Mouse (Mus musculus): ENCODE measurements around the gene Ddx24. TPM values are rescaled to one million over a fixed set of nuclear protein-coding genes. Genes with fewer than 3 reads are reported as not detected.
"Not testable (repeated sequence)": the region's sequence is repeated elsewhere in the genome, so short reads cannot be mapped to it uniquely, and the experiment has no call there.

Gene Ddx24
- 68.4 and 77.5 TPM in 2 replicates for polyA plus RNA-seq (2016; fragmentation: Nextera tagmentation; extraction: Ambion mirVana)

DNA sequence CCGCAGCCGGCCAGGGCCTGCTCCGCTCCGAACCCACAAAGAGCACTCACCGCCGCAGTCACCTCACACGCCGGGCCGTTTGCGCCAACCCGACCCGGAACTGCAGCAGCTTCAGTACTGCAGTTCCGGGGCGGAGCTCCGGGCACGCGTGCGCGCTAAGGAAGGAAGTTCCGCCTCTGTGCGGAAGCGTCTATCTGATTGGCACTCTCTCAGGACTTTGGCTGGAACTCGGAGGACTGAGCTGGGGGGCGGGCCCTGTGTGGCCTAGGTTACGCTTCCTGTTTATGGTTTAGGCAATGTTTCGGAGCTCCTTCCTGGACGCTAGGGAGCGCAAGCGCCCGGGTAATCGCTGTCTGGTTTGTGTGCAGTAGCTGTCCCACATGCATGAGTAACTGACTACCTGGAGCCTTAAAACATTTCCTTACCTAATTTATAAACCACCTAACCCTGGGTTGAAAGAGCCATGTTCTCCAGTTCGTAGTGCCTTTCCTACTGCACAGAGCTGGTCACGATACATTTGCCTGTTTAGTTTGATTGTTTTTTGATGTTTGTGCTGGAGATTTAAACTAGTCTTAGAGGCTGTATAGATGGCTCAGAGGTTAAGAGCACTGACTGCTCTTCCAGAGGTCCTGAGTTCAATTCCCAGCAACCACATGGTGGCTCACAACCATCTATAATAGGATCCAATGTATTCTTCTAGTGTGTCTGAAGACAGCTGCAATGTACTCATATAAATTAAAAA is at the start of gene Ddx24:
Ddx24 (minus strand) TSS at position 102 of the 742 bp plus-strand sequence.
- H3K27me3 ChIP-seq (ENCODE audit: insufficient read depth, poor library complexity, severe bottlenecking), result no peaks in the 10 kb centered on the region
- H3K36me3 ChIP-seq, result peaks cover 11% of the 10 kb centered on the region
- peak within 1 kb of the TSS; percentile 89 for H3K27ac ChIP-seq
- H3K4me1 ChIP-seq, result peaks cover 21% of the 10 kb centered on the region; the same call in 1 of the 2 replicates
- no peaks in the 10 kb centered on the region for H3K9me3 ChIP-seq
- H3K4me3 ChIP-seq, result peak within 1 kb of the TSS; percentile 96
- 1% methylated on average over 33 of the region's 33 CpGs for WGBS
- DNase-seq (ENCODE audit: low spot score), result peak; percentile 100

DNA sequence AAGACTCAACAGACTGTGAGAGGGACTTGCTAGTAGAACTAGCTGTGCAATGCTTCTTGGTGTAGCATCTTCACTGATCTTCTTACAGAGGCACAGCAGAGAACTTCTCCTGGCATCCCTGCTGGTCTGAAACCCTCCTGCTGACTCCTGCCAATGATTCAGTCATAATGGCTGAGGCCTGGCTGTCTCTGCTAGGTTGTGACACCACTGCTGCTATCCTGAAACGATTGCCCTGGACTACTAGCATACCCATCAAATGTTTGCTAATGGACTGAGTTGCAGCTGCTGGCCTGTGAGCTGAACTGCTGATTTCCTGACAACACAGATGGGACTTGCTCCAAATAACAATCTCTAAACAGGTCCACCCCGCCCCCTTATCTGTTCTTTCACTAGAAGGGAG is 48.9 kb upstream of the Ddx24 start:
- Histone ChIP-seq H3K36me3 (no peaks in the 10 kb centered on the region), H3K4me3 (no peak overlapping the region), H3K9me3 (no peaks in the 10 kb centered on the region), H3K27me3 (ENCODE audit: insufficient read depth, poor library complexity, severe bottlenecking) (no peaks in the 10 kb centered on the region), H3K4me1 (no peaks in the 10 kb centered on the region), H3K27ac (no peak overlapping the region)
- 41% methylated on average over 2 of the region's 2 CpGs for WGBS
- no peak for DNase-seq (ENCODE audit: low spot score)

DNA sequence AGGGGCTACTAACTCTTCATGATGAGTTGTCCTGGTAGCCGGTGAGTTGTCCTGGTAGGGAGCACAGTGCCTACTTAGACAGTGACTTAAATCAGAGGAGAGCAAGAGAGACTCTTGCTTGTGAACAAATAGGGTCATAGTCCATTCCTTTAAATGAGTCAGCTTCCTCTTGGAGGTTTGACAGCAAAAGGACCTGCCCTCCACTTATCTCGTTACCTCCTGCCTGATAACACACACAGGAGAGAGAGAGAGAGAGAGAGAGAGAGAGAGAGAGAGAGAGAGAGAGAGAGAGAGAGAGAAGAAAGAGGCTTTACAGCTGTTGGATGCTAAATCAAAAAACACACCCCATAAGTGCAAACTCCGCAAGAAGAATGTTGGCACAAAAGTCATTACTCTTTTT is 31.5 kb upstream of the Ddx24 start, which contains the start of gene Ifi27l2b:
Ifi27l2b (minus strand) TSS at position 84 of the 400 bp plus-strand sequence.
- DNase-seq (ENCODE audit: low spot score), result no peak
- no peaks in the 10 kb centered on the region for H3K9me3 ChIP-seq
- H3K27ac ChIP-seq, result no peak within 1 kb of the TSS
- H3K4me3 ChIP-seq, result no peak within 1 kb of the TSS
- no peaks in the 10 kb centered on the region for H3K4me1 ChIP-seq
- 47% methylated on average over 3 of the region's 3 CpGs for WGBS
- H3K36me3 ChIP-seq, result no peaks in the 10 kb centered on the region
- H3K27me3 ChIP-seq (ENCODE audit: insufficient read depth, poor library complexity, severe bottlenecking), result no peaks in the 10 kb centered on the region

DNA sequence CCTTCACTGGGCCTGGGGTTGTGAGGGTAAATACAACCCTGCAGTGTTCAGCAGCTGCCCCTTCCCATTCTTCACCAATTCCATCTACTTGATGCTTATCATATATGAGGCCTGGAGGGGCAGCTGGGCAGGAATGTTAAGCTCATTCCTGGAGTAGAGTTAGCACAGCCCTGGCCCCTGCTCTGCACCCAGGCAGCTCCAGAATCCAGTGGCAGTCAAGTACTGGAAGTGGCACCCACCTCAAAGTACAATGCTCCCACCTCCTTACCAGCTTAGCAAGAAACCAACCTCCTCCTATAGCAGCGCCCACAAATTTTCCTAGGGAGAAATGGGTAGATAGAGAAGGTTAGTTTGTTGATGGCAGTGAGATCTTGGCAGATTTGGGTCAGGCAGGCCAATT is 31.1 kb upstream of the Ddx24 start:
- not testable (repeated sequence) for DNase-seq (ENCODE audit: low spot score); H3K9me3 ChIP-seq; H3K36me3 ChIP-seq; H3K27ac ChIP-seq; H3K27me3 ChIP-seq (ENCODE audit: insufficient read depth, poor library complexity, severe bottlenecking); H3K4me3 ChIP-seq; H3K4me1 ChIP-seq
- WGBS, result no CpG with 5 or more reads among the region's 1 CpGs

DNA sequence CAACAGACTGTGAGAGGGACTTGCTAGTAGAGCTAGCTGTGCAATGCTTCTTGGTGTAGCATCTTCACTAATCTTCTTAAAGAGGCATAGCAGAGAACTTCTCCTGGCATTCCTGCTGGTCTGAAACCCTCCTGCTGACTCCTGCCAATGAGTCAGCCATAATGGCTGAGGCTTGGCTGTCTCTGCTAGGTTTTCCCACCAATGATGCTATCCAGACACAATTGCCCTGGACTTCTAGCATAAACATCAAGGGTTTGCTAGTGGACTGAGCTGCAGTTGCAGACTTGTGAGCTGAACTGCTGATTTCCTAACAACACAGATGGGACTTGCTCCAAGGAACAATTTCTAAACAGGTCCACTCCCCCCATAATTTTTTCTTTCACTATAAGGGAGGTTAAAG is 27.7 kb upstream of the Ddx24 start:
- Histone ChIP-seq H3K27ac (no peak overlapping the region), H3K27me3 (ENCODE audit: insufficient read depth, poor library complexity, severe bottlenecking) (no peaks in the 10 kb centered on the region), H3K36me3 (no peaks in the 10 kb centered on the region), H3K4me1 (no peaks in the 10 kb centered on the region), H3K4me3 (no peak overlapping the region), H3K9me3 (no peaks in the 10 kb centered on the region)
- no peak for DNase-seq (ENCODE audit: low spot score)

DNA sequence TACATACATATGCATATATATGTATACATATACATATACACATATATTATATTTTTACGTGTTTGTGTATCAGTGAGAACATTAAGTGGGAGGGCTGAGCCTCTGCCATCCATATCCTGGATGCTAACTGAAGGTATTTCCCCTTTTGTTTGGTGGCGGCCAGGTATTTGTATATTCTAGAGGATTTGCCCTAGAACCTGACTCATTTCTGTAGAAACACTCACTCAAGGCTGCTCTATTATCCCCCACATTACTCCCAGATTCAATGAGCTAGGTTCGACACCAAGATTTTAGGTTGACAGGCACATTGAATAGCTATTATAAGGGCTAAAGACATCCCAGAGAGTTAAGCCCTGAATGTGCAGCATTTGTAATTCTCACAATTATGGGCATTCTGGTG is 19.4 kb upstream of the Ddx24 start:
- no peak overlapping the region for H3K4me3 ChIP-seq
- 71% methylated on average over 3 of the region's 3 CpGs for WGBS
- H3K4me1 ChIP-seq, result no peaks in the 10 kb centered on the region
- no peak overlapping the region for H3K27ac ChIP-seq
- H3K9me3 ChIP-seq, result no peaks in the 10 kb centered on the region
- H3K27me3 ChIP-seq (ENCODE audit: insufficient read depth, poor library complexity, severe bottlenecking), result no peaks in the 10 kb centered on the region
- H3K36me3 ChIP-seq, result no peaks in the 10 kb centered on the region
- no peak for DNase-seq (ENCODE audit: low spot score)

DNA sequence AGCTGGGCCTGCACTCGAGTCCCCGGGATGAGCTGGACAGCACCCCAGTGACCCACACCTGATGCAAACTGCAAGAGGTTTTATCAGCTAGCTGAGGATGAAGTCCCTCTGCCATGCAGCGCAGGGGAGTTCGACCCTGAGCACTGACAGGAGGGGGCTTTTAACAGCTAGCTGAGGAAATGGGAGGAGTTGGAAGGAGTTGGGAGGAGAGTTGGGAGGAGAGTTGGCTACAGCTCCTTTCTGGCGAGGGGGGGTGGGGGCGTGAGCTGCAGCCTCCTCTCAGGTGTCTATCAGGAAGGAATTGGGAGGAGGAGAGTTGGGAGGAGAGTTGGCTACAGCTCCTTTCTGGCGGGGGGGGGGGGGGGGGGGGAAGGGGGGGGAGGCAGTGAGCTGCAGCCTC is 18.6 kb upstream of the Ddx24 start:
- not testable (repeated sequence) for H3K27ac ChIP-seq; H3K4me1 ChIP-seq; DNase-seq (ENCODE audit: low spot score); H3K9me3 ChIP-seq; H3K27me3 ChIP-seq (ENCODE audit: insufficient read depth, poor library complexity, severe bottlenecking); H3K4me3 ChIP-seq; H3K36me3 ChIP-seq
- 25% methylated on average over 5 of the region's 7 CpGs for WGBS

DNA sequence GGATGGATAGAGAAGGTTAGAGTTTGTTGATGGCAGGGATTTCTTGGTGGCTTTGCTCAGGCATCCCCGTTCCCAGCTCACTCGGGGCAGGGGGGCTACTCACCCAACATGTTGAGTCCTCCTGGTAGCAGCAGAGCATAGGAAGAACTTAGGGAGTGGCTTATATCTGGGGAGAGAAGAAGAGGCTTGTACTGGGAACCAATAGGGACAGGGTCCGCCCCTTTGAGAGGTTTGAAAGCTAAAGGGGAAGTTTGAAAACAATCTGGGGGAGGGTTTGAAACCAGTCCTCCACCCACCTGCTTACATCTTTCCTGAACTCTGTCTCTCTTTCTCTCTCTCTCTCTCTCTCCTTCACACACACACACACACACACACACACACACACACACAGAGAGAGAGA is 17.9 kb upstream of the Ddx24 start, which contains the start of gene Ifi27l2a:
Ifi27l2a (minus strand) TSS at position 157 of the 400 bp plus-strand sequence.
- Histone ChIP-seq H3K4me1 (no peaks in the 10 kb centered on the region), H3K36me3 (no peaks in the 10 kb centered on the region), H3K27ac (no peak within 1 kb of the TSS), H3K27me3 (ENCODE audit: insufficient read depth, poor library complexity, severe bottlenecking) (no peaks in the 10 kb centered on the region), H3K4me3 (no peak within 1 kb of the TSS), H3K9me3 (no peaks in the 10 kb centered on the region)
- DNase-seq (ENCODE audit: low spot score), result peak; percentile 27
- 60% methylated on average over 3 of the region's 3 CpGs for WGBS

DNA sequence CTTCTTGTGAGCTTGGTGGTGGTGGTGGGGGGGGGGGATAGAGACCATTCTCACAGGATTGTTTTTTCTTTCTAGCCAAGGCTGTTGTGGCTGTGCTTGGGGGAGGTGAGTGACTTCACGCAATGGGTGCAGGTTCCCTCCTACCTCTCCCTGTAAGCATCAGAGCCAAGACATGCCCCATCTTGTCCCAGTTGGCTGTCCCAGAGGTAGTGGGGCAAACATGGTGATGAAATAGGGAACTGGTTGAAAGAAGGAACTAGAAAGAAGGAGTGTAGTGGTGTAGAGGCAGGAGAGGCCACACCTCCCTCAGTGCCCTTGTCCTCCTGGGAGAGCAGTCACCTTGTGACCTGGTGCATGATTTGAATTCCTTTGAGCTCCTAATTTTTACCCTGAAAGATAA is 12.0 kb upstream of the Ddx24 start:
- H3K36me3 ChIP-seq, result no peaks in the 10 kb centered on the region
- 85% methylated on average over 1 of the region's 1 CpGs for whole genome bisulfite sequencing
- peak; percentile 63 for DNase-seq (ENCODE audit: low spot score)
- no peaks in the 10 kb centered on the region for H3K4me1 ChIP-seq
- no peak overlapping the region for H3K4me3 ChIP-seq
- no peaks in the 10 kb centered on the region for H3K9me3 ChIP-seq
- no peak overlapping the region for H3K27ac ChIP-seq
- no peaks in the 10 kb centered on the region for H3K27me3 ChIP-seq (ENCODE audit: insufficient read depth, poor library complexity, severe bottlenecking)

DNA sequence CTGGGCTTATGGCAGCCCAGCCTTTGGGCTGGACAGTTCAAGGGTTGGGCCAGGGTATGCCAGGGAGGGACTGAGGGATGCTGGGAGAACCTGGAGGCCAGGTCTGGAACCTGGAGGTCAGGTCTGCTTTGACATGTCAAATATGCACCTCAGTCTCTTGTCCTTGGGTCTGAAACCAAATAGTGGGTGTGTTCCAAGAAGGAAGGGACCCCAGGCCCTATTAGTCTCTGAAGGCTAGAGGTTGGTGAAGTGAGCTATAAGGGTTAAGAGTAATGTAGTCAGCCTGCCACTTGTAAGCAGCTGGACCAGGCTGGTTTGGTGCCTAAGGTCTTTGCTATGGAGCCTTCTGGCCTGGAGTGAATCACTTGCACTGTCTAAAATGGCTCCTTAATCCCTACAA is 9.2 kb upstream of the Ddx24 start:
- H3K9me3 ChIP-seq, result no peaks in the 10 kb centered on the region
- no peak overlapping the region for H3K27ac ChIP-seq
- no peaks in the 10 kb centered on the region for H3K4me1 ChIP-seq
- no peaks in the 10 kb centered on the region for H3K36me3 ChIP-seq
- no peaks in the 10 kb centered on the region for H3K27me3 ChIP-seq (ENCODE audit: insufficient read depth, poor library complexity, severe bottlenecking)
- no peak for DNase-seq (ENCODE audit: low spot score)
- no peak overlapping the region for H3K4me3 ChIP-seq

DNA sequence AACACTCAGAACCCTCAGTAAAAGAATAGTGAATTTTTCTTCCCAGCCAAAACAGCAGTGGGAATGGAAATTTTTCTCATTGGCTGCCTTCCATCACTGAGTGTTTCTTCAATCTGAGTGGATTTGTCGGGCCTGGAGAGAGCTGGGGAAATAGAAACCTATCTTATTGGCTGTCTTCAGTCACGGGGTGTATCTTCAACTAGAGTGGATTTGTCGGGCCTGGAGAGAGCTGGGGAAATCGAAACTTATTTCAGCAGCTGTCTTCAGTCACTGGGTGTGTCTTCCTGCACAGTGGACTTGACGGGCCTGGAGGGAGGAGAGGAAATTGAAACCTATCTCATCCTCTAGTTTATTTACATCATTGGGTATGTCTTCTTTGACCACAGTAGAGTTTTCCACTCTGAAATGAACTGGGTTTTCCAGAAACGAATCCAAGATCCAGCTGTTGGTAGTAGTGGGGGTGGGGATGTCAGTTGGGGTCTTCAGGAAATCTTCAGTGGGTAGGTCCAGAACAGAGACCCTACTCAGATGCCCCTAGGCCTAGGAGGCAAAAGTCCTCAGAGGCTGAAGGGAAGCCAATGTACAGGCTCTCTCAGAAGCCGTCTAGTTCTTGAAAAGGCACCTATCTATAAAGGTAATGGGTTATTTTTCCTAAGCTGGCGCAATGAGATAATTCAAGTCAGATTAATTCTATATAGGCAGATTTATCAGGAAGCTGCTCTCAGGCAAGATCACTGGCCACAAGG is 8.5 kb upstream of the Ddx24 start, which contains the start of gene Ifi27:
Ifi27 (plus strand) TSS at position 226 of the 746 bp plus-strand sequence.
- Histone ChIP-seq H3K27ac (no peak within 1 kb of the TSS), H3K27me3 (ENCODE audit: insufficient read depth, poor library complexity, severe bottlenecking) (no peaks in the 10 kb centered on the region), H3K4me3 (no peak within 1 kb of the TSS), H3K4me1 (no peaks in the 10 kb centered on the region), H3K9me3 (no peaks in the 10 kb centered on the region), H3K36me3 (no peaks in the 10 kb centered on the region)
- DNase-seq (ENCODE audit: low spot score), result no peak
- WGBS, result 62% methylated on average over 8 of the region's 8 CpGs

DNA sequence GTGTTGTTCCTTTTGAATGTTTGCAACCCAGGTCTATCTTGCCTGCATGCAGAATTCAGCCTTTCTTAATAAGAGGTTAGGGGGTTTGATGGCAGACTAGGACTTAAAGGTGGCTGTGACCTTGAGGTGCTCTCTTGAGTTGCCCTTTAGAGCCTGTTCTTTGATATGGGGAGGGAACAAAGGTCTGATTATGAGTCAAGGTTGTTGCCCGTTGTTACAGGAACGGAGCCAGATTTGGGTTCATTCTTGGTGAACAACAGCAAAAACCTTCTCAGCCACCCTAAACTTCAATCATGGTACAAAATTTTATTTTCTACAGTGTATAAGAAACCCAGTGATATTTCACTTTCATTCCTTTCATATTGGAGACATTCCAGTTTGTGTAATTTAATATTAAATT is 7.8 kb upstream of the Ddx24 start:
- Histone ChIP-seq H3K9me3 (no peaks in the 10 kb centered on the region), H3K4me1 (no peaks in the 10 kb centered on the region), H3K36me3 (no peaks in the 10 kb centered on the region), H3K27me3 (ENCODE audit: insufficient read depth, poor library complexity, severe bottlenecking) (no peaks in the 10 kb centered on the region), H3K4me3 (no peak overlapping the region), H3K27ac (no peak overlapping the region)
- DNase-seq (ENCODE audit: low spot score), result no peak
- 81% methylated on average over 2 of the region's 2 CpGs for WGBS

DNA sequence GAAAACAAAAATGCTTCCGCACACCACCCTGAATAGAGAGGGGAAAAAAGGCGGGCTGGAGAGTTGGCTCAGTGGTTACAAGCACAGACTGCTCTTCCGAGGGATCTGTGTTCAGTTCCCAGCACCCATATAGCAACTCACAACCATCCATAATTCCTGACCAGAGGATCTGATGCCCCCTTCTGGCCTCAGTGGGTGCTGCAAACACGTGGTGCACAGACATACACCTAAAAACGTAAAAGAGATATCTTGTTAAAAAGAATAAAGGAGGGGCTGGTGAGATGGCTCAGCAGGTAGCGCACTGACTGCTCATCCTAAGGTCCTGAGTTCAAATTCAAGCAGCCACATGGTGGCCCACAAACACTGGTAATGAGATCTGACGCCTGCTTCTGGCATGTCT is 1.1 kb upstream of the Ddx24 start:
- H3K27me3 ChIP-seq (ENCODE audit: insufficient read depth, poor library complexity, severe bottlenecking), result no peaks in the 10 kb centered on the region
- peaks cover 11% of the 10 kb centered on the region for H3K36me3 ChIP-seq
- 86% methylated on average over 7 of the region's 7 CpGs for WGBS
- no peak overlapping the region for H3K4me3 ChIP-seq
- DNase-seq (ENCODE audit: low spot score), result no peak
- H3K27ac ChIP-seq, result no peak overlapping the region
- no peaks in the 10 kb centered on the region for H3K9me3 ChIP-seq
- peaks cover 18% of the 10 kb centered on the region; the same call in 1 of the 2 replicates for H3K4me1 ChIP-seq

All from heart, embryonic 10.5 days (tissue).